Mouse (Mus musculus) CH12.LX (cell line): ENCODE results near the gene Gm42417.

ENCODE experiments used
- CHD1 ChIP-seq: IDR thresholded peaks from 2 replicates; pipeline ENCODE4 v1.6.1; 2012; ENCODE audit warnings: low read depth, low read length, improper control_type of control experiment, inconsistent platforms
- EP300 ChIP-seq: IDR thresholded peaks from 2 replicates; pipeline ENCODE4 v1.6.1; 2011; ENCODE audit warnings: low read length, improper control_type of control experiment
- POLR2AphosphoS2 ChIP-seq: IDR thresholded peaks from 2 replicates; pipeline ENCODE4 v1.6.1; 2011; ENCODE audit warnings: low read depth, low read length, improper control_type of control experiment

GRCm38 (mm10) chr1:36530485-36530884 is 8.7 kb downstream of the Gm42417 start:
- TF ChIP-seq CHD1 = no peak
- no peak for TF ChIP-seq EP300
- no peak for TF ChIP-seq POLR2AphosphoS2
